Mouse (Mus musculus): ENCODE measurements at regions not wholly inside any gene's neighbourhood (a gene's known extent, or its start where the extent isn't known, plus 50 kb on each side); places are given as distances from the start of the nearest gene placed in this dataset.

GRCm38 (mm10) chr6:117015461-117015860 lies 152.9 kb upstream of the Cxcl12 start:
- Histone ChIP-seq H3K4me3 (ENCODE audit: low read depth, low read length) (no peak overlapping the region), H3K27me3 (ENCODE audit: control insufficient read depth, insufficient read depth, low read length) (no peaks in the 10 kb centered on the region), H3K4me2 (replicated peaks; ENCODE audit: low read depth, low read length) (no peak overlapping the region), H3K27ac (ENCODE audit: low read depth, low read length) (no peak overlapping the region), H3K9ac (ENCODE audit: low read depth, low read length) (no peak overlapping the region), H3K9me3 (ENCODE audit: control insufficient read depth, low read length) (no peaks in the 10 kb centered on the region), H3K4me1 (replicated peaks; ENCODE audit: control insufficient read depth, insufficient read depth, low read length) (no peaks in the 10 kb centered on the region), H3K36me3 (ENCODE audit: control insufficient read depth, insufficient read depth, low read length) (no peaks in the 10 kb centered on the region)
- WGBS: 86% methylated on average over 3 of the region's 3 CpGs
- no peak for ATAC-seq (ENCODE audit: low FRiP score)
- DNase-seq (ENCODE audit: low spot score): no peak

- H3K9me3 ChIP-seq (ENCODE audit: control insufficient read depth, low read length): no peaks in the 10 kb centered on the region
- ATAC-seq (ENCODE audit: low FRiP score): no peak
These were observed 146.5 kb upstream of the Cxcl12 start for GRCm38 (mm10) chr6:117021851-117022250.

GRCm38 (mm10) chr6:117032042-117032746 lies 136.1 kb upstream of the Cxcl12 start:
- no peaks in the 10 kb centered on the region for H3K36me3 ChIP-seq (ENCODE audit: control insufficient read depth, insufficient read depth, low read length)
- no peak overlapping the region for H3K4me3 ChIP-seq (ENCODE audit: low read depth, low read length)
- no peak overlapping the region for H3K9ac ChIP-seq (ENCODE audit: low read depth, low read length)
- H3K4me1 ChIP-seq (replicated peaks; ENCODE audit: control insufficient read depth, insufficient read depth, low read length): no peaks in the 10 kb centered on the region
- 64% methylated on average over 8 of the region's 8 CpGs for WGBS
- no peak for ATAC-seq (ENCODE audit: low FRiP score)
- DNase-seq (ENCODE audit: low spot score): no peak
- no peak overlapping the region for H3K4me2 ChIP-seq (replicated peaks; ENCODE audit: low read depth, low read length)
- no peaks in the 10 kb centered on the region for H3K9me3 ChIP-seq (ENCODE audit: control insufficient read depth, low read length)
- H3K27me3 ChIP-seq (ENCODE audit: control insufficient read depth, insufficient read depth, low read length): no peaks in the 10 kb centered on the region
- no peak overlapping the region for H3K27ac ChIP-seq (ENCODE audit: low read depth, low read length)

More at GRCm38 (mm10) chr6:117021851-117022250, 146.5 kb upstream of the Cxcl12 start:
- Histone ChIP-seq H3K27me3 (ENCODE audit: control insufficient read depth, insufficient read depth, low read length) (no peaks in the 10 kb centered on the region), H3K4me1 (replicated peaks; ENCODE audit: control insufficient read depth, insufficient read depth, low read length) (no peaks in the 10 kb centered on the region), H3K4me2 (replicated peaks; ENCODE audit: low read depth, low read length) (no peak overlapping the region), H3K27ac (ENCODE audit: low read depth, low read length) (no peak overlapping the region), H3K9ac (ENCODE audit: low read depth, low read length) (no peak overlapping the region), H3K4me3 (ENCODE audit: low read depth, low read length) (no peak overlapping the region), H3K36me3 (ENCODE audit: control insufficient read depth, insufficient read depth, low read length) (no peaks in the 10 kb centered on the region)
- no peak for DNase-seq (ENCODE audit: low spot score)
- WGBS: 49% methylated on average over 10 of the region's 10 CpGs

- ATAC-seq (ENCODE audit: low FRiP score): no peak
- Histone ChIP-seq H3K4me3 (ENCODE audit: low read depth, low read length) (no peak overlapping the region), H3K36me3 (ENCODE audit: control insufficient read depth, insufficient read depth, low read length) (no peaks in the 10 kb centered on the region), H3K4me2 (replicated peaks; ENCODE audit: low read depth, low read length) (no peak overlapping the region), H3K27me3 (ENCODE audit: control insufficient read depth, insufficient read depth, low read length) (no peaks in the 10 kb centered on the region), H3K4me1 (replicated peaks; ENCODE audit: control insufficient read depth, insufficient read depth, low read length) (no peaks in the 10 kb centered on the region), H3K9ac (ENCODE audit: low read depth, low read length) (no peak overlapping the region), H3K27ac (ENCODE audit: low read depth, low read length) (no peak overlapping the region), H3K9me3 (ENCODE audit: control insufficient read depth, low read length) (no peaks in the 10 kb centered on the region)
- 74% methylated on average over 2 of the region's 2 CpGs for WGBS
- no peak for DNase-seq (ENCODE audit: low spot score)
These were observed 124.6 kb upstream of the Cxcl12 start for GRCm38 (mm10) chr6:117043744-117044143.

- no peak for ATAC-seq (ENCODE audit: low FRiP score)
- WGBS: 68% methylated on average over 14 of the region's 14 CpGs
These were observed 118.8 kb upstream of the Cxcl12 start for GRCm38 (mm10) chr6:117049459-117050010.

GRCm38 (mm10) chr6:117060688-117061087 lies 107.6 kb upstream of the Cxcl12 start:
- no peak for DNase-seq (ENCODE audit: low spot score)
- Histone ChIP-seq H3K4me1 (replicated peaks; ENCODE audit: control insufficient read depth, insufficient read depth, low read length) (no peaks in the 10 kb centered on the region), H3K27me3 (ENCODE audit: control insufficient read depth, insufficient read depth, low read length) (no peaks in the 10 kb centered on the region), H3K36me3 (ENCODE audit: control insufficient read depth, insufficient read depth, low read length) (no peaks in the 10 kb centered on the region), H3K4me3 (ENCODE audit: low read depth, low read length) (no peak overlapping the region), H3K9me3 (ENCODE audit: control insufficient read depth, low read length) (no peaks in the 10 kb centered on the region), H3K27ac (ENCODE audit: low read depth, low read length) (no peak overlapping the region), H3K4me2 (replicated peaks; ENCODE audit: low read depth, low read length) (no peak overlapping the region), H3K9ac (ENCODE audit: low read depth, low read length) (no peak overlapping the region)
- ATAC-seq (ENCODE audit: low FRiP score): no peak
- 85% methylated on average over 3 of the region's 3 CpGs for WGBS

More at GRCm38 (mm10) chr6:117049459-117050010, 118.8 kb upstream of the Cxcl12 start:
- no peak overlapping the region for H3K27ac ChIP-seq (ENCODE audit: low read depth, low read length)
- no peak overlapping the region for H3K9ac ChIP-seq (ENCODE audit: low read depth, low read length)
- H3K4me1 ChIP-seq (replicated peaks; ENCODE audit: control insufficient read depth, insufficient read depth, low read length): no peaks in the 10 kb centered on the region
- H3K27me3 ChIP-seq (ENCODE audit: control insufficient read depth, insufficient read depth, low read length): no peaks in the 10 kb centered on the region
- no peak for DNase-seq (ENCODE audit: low spot score)
- no peak overlapping the region for H3K4me2 ChIP-seq (replicated peaks; ENCODE audit: low read depth, low read length)
- H3K9me3 ChIP-seq (ENCODE audit: control insufficient read depth, low read length): no peaks in the 10 kb centered on the region
- no peaks in the 10 kb centered on the region for H3K36me3 ChIP-seq (ENCODE audit: control insufficient read depth, insufficient read depth, low read length)
- no peak overlapping the region for H3K4me3 ChIP-seq (ENCODE audit: low read depth, low read length)

- 66% methylated on average over 9 of the region's 9 CpGs for WGBS
- Histone ChIP-seq H3K4me1 (replicated peaks; ENCODE audit: control insufficient read depth, insufficient read depth, low read length) (no peaks in the 10 kb centered on the region), H3K9me3 (ENCODE audit: control insufficient read depth, low read length) (no peaks in the 10 kb centered on the region), H3K27ac (ENCODE audit: low read depth, low read length) (no peak overlapping the region), H3K4me3 (ENCODE audit: low read depth, low read length) (no peak overlapping the region), H3K27me3 (ENCODE audit: control insufficient read depth, insufficient read depth, low read length) (no peaks in the 10 kb centered on the region), H3K4me2 (replicated peaks; ENCODE audit: low read depth, low read length) (no peak overlapping the region), H3K9ac (ENCODE audit: low read depth, low read length) (no peak overlapping the region), H3K36me3 (ENCODE audit: control insufficient read depth, insufficient read depth, low read length) (no peaks in the 10 kb centered on the region)
- DNase-seq (ENCODE audit: low spot score): peak; percentile 23
- ATAC-seq (ENCODE audit: low FRiP score): no peak
These were observed 100.6 kb upstream of the Cxcl12 start for GRCm38 (mm10) chr6:117067541-117068305.

- H3K9ac ChIP-seq (ENCODE audit: low read depth, low read length): no peak overlapping the region
- ATAC-seq (ENCODE audit: low FRiP score) (no peak), DNase-seq (ENCODE audit: low spot score) (no peak)
- no peaks in the 10 kb centered on the region for H3K4me1 ChIP-seq (replicated peaks; ENCODE audit: control insufficient read depth, insufficient read depth, low read length)
- H3K36me3 ChIP-seq (ENCODE audit: control insufficient read depth, insufficient read depth, low read length): no peaks in the 10 kb centered on the region
- H3K27me3 ChIP-seq (ENCODE audit: control insufficient read depth, insufficient read depth, low read length): no peaks in the 10 kb centered on the region
- no peak overlapping the region for H3K4me3 ChIP-seq (ENCODE audit: low read depth, low read length)
- H3K9me3 ChIP-seq (ENCODE audit: control insufficient read depth, low read length): no peaks in the 10 kb centered on the region
- no peak overlapping the region for H3K27ac ChIP-seq (ENCODE audit: low read depth, low read length)
- no peak overlapping the region for H3K4me2 ChIP-seq (replicated peaks; ENCODE audit: low read depth, low read length)
- 61% methylated on average over 6 of the region's 6 CpGs for WGBS
These were observed 97.0 kb upstream of the Cxcl12 start for GRCm38 (mm10) chr6:117071311-117071710.

Measured in hindbrain, embryonic 11.5 days (tissue).